Mouse (Mus musculus) macrophage (primary cell): ENCODE results near the gene P2ry12. TPM values are rescaled to one million over a fixed set of nuclear protein-coding genes. Genes with fewer than 3 reads are reported as not detected.

Experiments
- H3K27ac ChIP-seq: fragments of 350-480 bp; formaldehyde crosslinking; 2 replicates; pipeline ENCODE4 v1.9.0; 2021
- H3K36me3 ChIP-seq: fragments of 350-480 bp; formaldehyde crosslinking; 2 replicates; pipeline ENCODE4 v1.9.0; 2021; ENCODE audit errors: inconsistent target
- H3K4me3 ChIP-seq: fragments of 350-480 bp; formaldehyde crosslinking; 2 replicates; pipeline ENCODE4 v1.9.0; 2021; ENCODE audit errors: inconsistent target
- H3K79me2 ChIP-seq: fragments of 350-480 bp; formaldehyde crosslinking; 2 replicates; pipeline ENCODE4 v1.9.0; 2021; ENCODE audit errors: inconsistent target
- WGBS: methylation state at CpG from one replicate; pipeline ENCODE4 v1.1.7; 2026; ENCODE audit warnings: inconsistent platforms; ENCODE audit not compliant: missing documents; 5-methylcytosine and 5-hydroxymethylcytosine counted together
- polyA plus RNA-seq: library from polyadenylated mRNA; stranded (reverse); fragments of 250-400 nt; gene quantifications from 3 replicates; pipeline ENCODE4 v1.2.4, GENCODE M21; 2018; ENCODE audit warnings: inconsistent platforms

P2ry12 gene
- polyA plus RNA-seq, 1 experiment from 2014 or later, result 13.5 TPM

- Histone ChIP-seq H3K27ac (no peak overlapping the region), H3K4me3 (no peak overlapping the region), H3K79me2 (no peaks in the 10 kb centered on the region), H3K36me3 (no peaks in the 10 kb centered on the region)
Observed at GRCm38 (mm10) chr3:59182129-59182528, 80.5 kb downstream of the P2ry12 start.

- no peak overlapping the region for H3K27ac ChIP-seq
- no peaks in the 10 kb centered on the region for H3K36me3 ChIP-seq
- no peak overlapping the region for H3K4me3 ChIP-seq
- WGBS, result 96% methylated on average over 5 of the region's 5 CpGs
- no peaks in the 10 kb centered on the region for H3K79me2 ChIP-seq
Observed at GRCm38 (mm10) chr3:59181134-59181533, 81.5 kb downstream of the P2ry12 start.

- no peaks in the 10 kb centered on the region for H3K36me3 ChIP-seq
- no peak overlapping the region for H3K4me3 ChIP-seq
- H3K79me2 ChIP-seq, result no peaks in the 10 kb centered on the region
- no peak overlapping the region for H3K27ac ChIP-seq
- 82% methylated on average over 5 of the region's 5 CpGs for WGBS
Observed at GRCm38 (mm10) chr3:59176871-59177270, 85.8 kb downstream of the P2ry12 start.

- Histone ChIP-seq H3K36me3 (no peaks in the 10 kb centered on the region), H3K27ac (no peak overlapping the region), H3K79me2 (no peaks in the 10 kb centered on the region), H3K4me3 (no peak overlapping the region)
- WGBS, result 38% methylated on average over 4 of the region's 5 CpGs
Observed at GRCm38 (mm10) chr3:59175234-59175633, 87.4 kb downstream of the P2ry12 start.

- Histone ChIP-seq H3K79me2 (no peaks in the 10 kb centered on the region), H3K27ac (no peak overlapping the region), H3K36me3 (no peaks in the 10 kb centered on the region), H3K4me3 (no peak overlapping the region)
- WGBS, result 56% methylated on average over 6 of the region's 6 CpGs
Observed at GRCm38 (mm10) chr3:59174426-59175154, 88.1 kb downstream of the P2ry12 start.

- no peak overlapping the region for H3K27ac ChIP-seq
- H3K4me3 ChIP-seq, result no peak overlapping the region
- H3K36me3 ChIP-seq, result no peaks in the 10 kb centered on the region
- WGBS, result 100% methylated on average over 1 of the region's 2 CpGs
- no peaks in the 10 kb centered on the region for H3K79me2 ChIP-seq
Observed at GRCm38 (mm10) chr3:59169921-59170627, 92.6 kb downstream of the P2ry12 start.

GRCm38 (mm10) chr3:59169215-59169614 is 93.5 kb downstream of the P2ry12 start:
- 83% methylated on average over 4 of the region's 4 CpGs for WGBS
- H3K27ac ChIP-seq, result no peak overlapping the region
- no peak overlapping the region for H3K4me3 ChIP-seq
- no peaks in the 10 kb centered on the region for H3K79me2 ChIP-seq
- H3K36me3 ChIP-seq, result no peaks in the 10 kb centered on the region

GRCm38 (mm10) chr3:59168476-59168875 is 94.2 kb downstream of the P2ry12 start:
- no peaks in the 10 kb centered on the region for H3K36me3 ChIP-seq
- 63% methylated on average over 6 of the region's 6 CpGs for WGBS

GRCm38 (mm10) chr3:59167417-59168054 is 95.1 kb downstream of the P2ry12 start:
- H3K36me3 ChIP-seq, result no peaks in the 10 kb centered on the region
- 100% methylated on average over 2 of the region's 2 CpGs for WGBS
- H3K79me2 ChIP-seq, result no peaks in the 10 kb centered on the region
- H3K27ac ChIP-seq, result no peak overlapping the region
- H3K4me3 ChIP-seq, result no peak overlapping the region

More at GRCm38 (mm10) chr3:59168476-59168875, 94.2 kb downstream of the P2ry12 start:
- Histone ChIP-seq H3K4me3 (no peak overlapping the region), H3K79me2 (no peaks in the 10 kb centered on the region), H3K27ac (no peak overlapping the region)

Other genes starting within 250 kb of the P2ry12 start
- 2.4 to 8.4 TPM (median 4.9 TPM) in 3 replicates for gene Gpr171, start 161.1 kb downstream of the P2ry12 start, polyA plus RNA-seq
- gene P2ry14, start 109.3 kb downstream of the P2ry12 start, polyA plus RNA-seq, result 13.2 to 63.8 TPM (median 61.0 TPM) in 3 replicates
- gene Gpr87, start 67.8 kb downstream of the P2ry12 start, polyA plus RNA-seq, result not detected in 3 replicates
- gene P2ry13, start 52.0 kb downstream of the P2ry12 start, polyA plus RNA-seq, result 9.9 to 20.0 TPM (median 15.2 TPM) in 3 replicates
- 0.03 TPM in 1 of 3 replicates, not detected in the others for gene Igsf10, start 81.5 kb upstream of the P2ry12 start, polyA plus RNA-seq